Mouse (Mus musculus): ENCODE measurements around the gene Aurka.

The Aurka gene

DNA sequence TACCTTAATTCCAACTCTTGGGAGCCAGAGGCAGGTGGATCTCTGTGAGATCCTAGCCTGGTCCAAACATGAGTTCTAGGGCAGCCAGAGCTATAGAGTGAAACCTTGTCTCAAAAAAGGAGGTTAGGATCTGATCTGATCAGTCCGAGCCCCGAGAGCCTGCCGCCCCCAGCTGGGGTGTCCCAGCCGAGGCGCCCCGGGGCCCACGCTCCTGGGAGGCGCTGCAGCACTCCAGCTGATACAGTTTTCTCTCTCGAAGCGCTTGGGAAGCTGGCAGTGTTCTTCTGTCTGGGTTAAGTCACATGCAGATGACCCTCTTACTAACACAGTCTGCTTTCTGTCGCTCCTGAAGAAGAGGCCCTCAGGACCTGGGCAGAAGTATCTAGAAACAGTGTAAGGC is 11.0 kb upstream of the Aurka start:
- no peak for DNase-seq (ENCODE audit: low spot score)

- no peak for DNase-seq (ENCODE audit: low spot score)
Observed at GRCm38 (mm10) chr2:172380513-172380912, 10.2 kb upstream of the Aurka start.

- DNase-seq (ENCODE audit: low spot score) = peak; percentile 57
Observed at GRCm38 (mm10) chr2:172378332-172378731, 8.0 kb upstream of the Aurka start.

DNA sequence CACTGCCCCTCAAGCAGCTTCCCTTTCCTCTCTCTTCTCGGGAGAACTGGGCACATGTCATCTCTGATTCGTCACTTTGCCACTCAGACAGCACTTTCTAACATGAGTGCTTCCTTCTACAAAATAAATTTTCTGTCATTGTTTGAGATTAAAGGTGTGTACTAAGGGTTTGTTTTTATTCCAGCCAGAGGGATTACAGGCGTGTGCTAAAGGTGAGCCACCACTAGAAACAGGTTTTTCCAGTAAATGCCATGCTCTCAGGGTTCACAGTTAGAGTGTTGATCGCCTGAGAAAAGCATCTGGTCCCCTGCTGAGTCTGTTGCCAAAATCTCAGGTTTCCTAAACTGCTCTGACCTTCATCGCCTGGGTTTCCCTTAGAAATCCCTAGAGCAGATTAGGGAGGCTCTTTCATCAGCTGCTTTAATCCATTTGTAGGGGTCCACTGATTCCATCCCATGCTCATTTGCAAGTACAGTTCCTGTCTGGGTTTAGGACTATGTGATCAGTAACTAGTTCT is 6.7 kb upstream of the Aurka start:
- no peak for DNase-seq (ENCODE audit: low spot score)

- DNase-seq (ENCODE audit: low spot score) = no peak
Observed at GRCm38 (mm10) chr2:172376551-172376950, 6.2 kb upstream of the Aurka start.

DNA sequence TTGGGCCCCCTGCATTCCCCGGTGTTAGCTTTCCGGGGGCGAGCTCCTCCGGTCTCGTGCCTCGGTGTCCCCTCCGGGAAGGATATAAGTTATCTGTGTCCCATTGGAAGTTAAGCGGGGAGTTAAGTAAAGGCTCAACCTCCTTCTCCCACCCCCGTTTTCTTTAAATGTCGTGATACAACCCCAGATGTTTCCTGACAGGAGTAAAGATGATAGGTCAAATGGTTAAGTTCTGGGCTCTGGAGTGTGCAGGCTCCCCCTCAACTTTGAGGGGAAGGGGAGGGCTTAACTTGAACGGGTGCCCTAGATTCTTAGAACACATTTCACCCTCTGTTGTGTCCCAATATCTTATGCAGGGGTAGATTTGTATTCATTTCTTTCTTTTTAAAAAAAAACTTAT is 923 bp upstream of the Aurka start:
- DNase-seq (ENCODE audit: low spot score) = no peak

GRCm38 (mm10) chr2:172363176-172363575 is 7.2 kb downstream of the Aurka start:
- no peak for DNase-seq (ENCODE audit: low spot score)

GRCm38 (mm10) chr2:172355833-172356232 is 14.5 kb downstream of the Aurka start:
- no peak for DNase-seq (ENCODE audit: low spot score)

GRCm38 (mm10) chr2:172354761-172355160 is 15.6 kb downstream of the Aurka start:
- no peak for DNase-seq (ENCODE audit: low spot score)

DNA sequence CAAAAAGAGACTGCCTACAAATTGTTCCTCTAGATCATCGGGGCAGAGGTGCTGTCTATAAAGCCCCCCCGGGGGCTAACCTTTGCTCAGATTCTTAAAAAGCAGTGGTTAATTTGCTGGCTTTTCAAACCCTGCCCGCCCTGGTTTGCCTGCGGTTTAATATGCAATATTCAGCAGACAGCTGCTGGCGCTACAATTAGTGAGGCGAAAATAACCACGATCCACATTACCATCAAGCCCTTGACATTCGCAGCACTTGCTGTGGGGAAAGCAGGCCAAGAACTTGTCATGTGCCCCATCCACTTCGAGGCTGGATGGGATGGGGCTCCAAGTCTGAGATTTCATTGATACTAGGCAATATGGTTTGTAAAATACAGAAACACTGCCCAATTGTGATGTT is 17.1 kb downstream of the Aurka start:
- no peak for DNase-seq (ENCODE audit: low spot score)

DNA sequence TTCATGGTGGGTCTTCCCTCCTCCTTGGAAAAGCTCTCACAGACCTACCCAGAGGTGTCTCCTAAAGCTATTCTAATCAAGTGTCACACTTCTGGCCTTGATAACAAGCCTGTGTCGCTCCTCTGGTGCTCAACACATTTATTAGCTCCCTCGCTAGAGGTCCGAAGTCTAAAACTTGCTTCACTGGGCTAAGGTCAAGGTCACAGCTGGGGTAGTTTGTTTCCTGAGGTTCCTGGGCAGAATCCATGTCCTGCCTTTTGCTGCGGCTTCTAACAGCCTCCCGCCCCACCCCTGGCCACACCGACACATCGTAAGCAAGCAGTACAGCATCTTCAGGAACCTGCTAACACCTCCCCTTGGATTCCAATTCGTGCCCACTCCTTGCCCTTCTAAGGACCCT is 19.6 kb downstream of the Aurka start:
- DNase-seq (ENCODE audit: low spot score) = no peak

DNA sequence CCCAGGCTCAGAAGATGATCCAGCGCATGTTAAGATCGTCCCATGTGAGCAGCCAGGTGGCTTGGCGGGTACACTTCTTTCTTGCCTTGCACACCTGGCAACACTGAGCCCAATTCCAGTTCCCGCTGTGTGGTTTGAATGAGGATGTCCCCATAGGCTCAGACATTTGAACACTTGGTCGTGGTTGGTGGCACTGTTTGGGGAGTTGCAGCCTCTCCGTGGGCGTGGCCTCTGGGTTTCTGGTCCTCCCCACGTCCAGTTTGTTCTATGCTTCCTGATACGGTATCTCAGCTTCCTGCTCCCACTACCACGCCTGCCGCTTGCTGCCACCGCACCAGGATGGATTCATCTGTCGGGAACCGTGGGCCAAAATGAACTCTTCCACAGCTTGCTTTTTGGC is 20.6 kb downstream of the Aurka start:
- DNase-seq (ENCODE audit: low spot score) = no peak

- DNase-seq (ENCODE audit: low spot score) = peak; percentile 40
Observed at GRCm38 (mm10) chr2:172348297-172348950, 21.9 kb downstream of the Aurka start.

- no peak for DNase-seq (ENCODE audit: low spot score)
Observed at GRCm38 (mm10) chr2:172346933-172347611, 23.3 kb downstream of the Aurka start.

DNA sequence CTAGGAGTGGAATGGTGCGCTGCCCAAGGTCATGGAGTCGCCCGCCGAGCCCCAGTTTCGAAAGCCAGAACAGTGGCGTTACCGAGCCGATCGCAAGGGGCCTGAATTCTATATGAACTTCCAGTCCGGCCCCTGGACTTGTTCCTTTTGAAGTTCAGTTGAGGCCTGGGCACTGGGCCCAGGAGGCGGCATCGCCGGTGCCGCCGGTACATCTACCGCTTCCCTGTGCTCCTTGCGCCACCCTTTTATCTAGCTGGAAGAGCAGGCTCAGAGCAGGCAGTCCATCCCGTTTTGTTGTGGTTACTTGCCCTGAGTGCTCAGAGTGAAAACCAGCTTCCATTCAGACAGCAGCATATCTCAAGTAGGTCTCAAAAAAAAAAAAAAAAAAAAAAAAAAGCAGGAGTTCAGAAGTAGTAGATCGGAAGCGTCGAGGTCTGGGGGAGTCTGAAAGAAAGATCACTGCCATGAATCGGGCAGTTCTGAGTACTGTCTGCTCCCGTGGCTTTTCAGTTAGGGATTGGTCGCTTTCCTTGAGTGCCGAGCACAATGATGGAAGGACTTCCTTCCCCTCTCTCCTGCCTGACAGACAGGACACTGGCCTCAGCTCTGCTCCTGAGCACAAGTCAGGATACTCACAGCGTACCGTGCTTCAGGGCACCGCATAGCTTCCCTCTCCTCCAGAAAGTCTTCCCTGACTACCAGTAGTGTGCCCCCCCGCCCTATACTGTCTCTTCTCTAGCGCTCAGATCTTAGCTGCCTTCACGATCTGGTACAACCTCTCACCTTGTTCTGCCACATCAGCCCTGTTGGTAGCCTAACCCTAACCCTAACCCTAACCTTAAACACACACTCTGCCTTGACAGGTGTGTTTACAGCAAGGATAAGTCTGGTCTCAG is 24.1 kb downstream of the Aurka start:
- DNase-seq (ENCODE audit: low spot score) = no peak

DNA sequence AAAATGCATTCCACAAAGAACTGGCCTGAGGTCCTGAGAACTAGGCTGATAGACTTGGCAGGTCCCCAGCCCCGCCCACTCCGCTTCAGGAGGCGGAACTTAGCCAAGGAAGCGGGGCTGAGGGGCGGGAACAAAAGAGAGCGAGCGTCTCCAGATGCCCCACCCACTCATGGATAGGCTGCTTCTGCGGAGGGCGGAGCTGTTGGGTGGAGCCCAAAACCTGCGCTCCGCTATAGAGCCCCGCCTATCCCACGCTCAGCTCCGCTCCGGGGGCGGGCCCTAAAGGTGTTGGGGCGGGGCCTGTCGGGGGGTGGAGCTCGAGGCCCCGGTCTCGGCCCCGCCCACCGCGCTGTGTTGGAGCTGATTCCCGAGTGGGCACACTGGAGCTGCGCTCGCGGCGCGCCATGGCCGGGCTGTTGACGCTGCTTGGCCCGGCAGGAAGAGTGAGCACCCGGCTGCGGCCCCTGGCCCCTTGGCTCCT is 25.0 kb downstream of the Aurka start, which contains the start of gene Fam210b:
Gene Fam210b, plus strand, starts transcription at position 308 of the 481 bp plus-strand sequence.
- peak; percentile 96 for DNase-seq (ENCODE audit: low spot score)

- DNase-seq (ENCODE audit: low spot score) = no peak
Observed at GRCm38 (mm10) chr2:172344669-172345068, 25.7 kb downstream of the Aurka start.

DNA sequence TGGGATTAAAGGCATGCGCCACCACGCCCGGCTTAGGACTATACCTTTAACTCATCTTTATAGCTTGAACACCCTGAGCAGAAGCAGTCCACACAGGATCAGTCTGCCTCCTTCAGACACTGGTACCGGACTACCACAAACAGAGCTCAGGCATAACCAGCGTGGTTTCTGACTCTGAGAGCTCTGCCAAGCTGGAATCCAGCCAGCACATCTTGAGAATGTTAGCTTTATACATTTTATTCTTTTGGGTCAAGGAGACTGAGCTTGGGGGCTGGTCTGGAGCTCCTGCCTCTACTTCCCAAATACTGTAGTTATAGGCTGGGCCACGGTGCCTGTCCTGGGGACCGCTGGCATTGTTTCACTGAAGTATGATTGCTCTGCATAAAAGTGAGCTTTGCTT is 26.6 kb downstream of the Aurka start:
- DNase-seq (ENCODE audit: low spot score) = no peak

DNA sequence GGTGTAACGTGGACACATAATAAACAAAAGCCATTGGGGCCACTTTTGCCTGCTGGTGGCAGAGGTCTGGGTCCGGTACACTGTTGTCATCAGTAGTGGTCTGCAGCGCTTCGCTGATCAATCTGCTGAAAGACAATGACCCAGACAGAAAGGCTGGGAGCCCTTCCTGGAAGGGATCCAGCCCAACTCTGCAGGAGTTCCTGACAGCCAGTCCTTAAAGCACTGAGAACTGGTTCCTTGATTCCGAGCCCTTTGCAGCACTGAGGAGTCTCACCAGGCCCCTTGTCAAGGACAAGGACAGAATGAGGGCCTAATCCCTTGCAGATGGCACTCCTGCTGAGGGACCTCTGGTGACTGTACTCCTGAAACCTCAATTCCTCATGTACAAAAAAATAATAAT is 28.7 kb downstream of the Aurka start:
- DNase-seq (ENCODE audit: low spot score) = no peak

DNA sequence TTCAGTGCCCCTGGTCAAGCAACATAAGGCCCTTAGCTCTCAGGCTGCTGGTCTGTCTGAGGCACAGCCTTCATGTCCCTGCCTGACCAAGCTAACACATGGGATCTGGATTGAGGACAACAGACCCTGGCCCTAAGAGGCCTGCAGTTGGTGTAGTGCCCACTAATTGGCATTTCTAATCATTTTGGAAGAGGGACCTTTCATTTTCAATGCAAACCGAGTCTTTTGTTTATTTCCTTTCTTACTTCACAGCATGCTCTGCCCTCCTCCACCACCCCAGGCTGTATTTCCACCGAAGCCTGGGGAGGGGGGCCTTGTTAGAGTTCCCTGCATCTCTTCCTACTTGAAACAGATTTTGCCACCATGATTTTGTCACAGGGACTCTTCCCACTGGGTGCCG is 29.4 kb downstream of the Aurka start:
- DNase-seq (ENCODE audit: low spot score) = no peak

GRCm38 (mm10) chr2:172338206-172338942 is 32.0 kb downstream of the Aurka start:
- DNase-seq (ENCODE audit: low spot score) = no peak

- peak; percentile 80 for DNase-seq (ENCODE audit: low spot score)
Observed at GRCm38 (mm10) chr2:172329179-172329578, 41.2 kb downstream of the Aurka start.
